Mouse (Mus musculus) G1E (cell line): ENCODE data around the gene Iqcd.

Source experiments
- CTCF ChIP-seq: IDR thresholded peaks from 2 replicates; pipeline ENCODE4 v1.5.1; 2012; ENCODE audit warnings: low read depth, low read length, inconsistent platforms, mixed read lengths
- GATA1 ChIP-seq: IDR thresholded peaks from 2 replicates; pipeline ENCODE4 v1.6.1; 2012; ENCODE audit warnings: borderline replicate concordance, low read length, inconsistent platforms, mixed read lengths
- TAL1 ChIP-seq: conservative IDR thresholded peaks from 2 replicates; pipeline ENCODE4 v1.6.1; 2012; ENCODE audit warnings: low read depth, low read length, inconsistent platforms, mixed read lengths

DNA sequence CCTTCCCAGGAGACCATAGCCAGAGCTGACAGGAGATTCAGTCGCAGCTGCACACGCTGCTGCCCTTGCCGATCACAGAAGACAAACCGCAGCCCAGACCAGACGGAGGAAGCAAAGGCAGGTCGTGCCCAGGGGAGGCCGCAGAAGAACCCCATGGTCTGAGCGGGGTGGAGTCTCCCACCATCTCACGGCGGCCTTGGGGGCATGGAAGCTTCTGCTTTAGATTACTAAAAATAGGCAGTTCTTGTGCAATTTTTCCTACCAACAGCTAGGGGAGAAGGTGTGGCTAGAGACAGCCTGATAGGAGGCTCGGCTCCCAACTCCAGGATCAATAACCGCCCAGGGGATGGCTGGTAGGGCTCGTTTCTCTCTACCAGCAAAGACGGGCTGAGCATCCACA is 30.1 kb upstream of the Iqcd start:
- TF ChIP-seq CTCF (no peak), GATA1 (no peak), TAL1 (no peak)
